Mouse (Mus musculus) heart, adult 11 months (tissue): ENCODE measurements around the gene Nppa.
"Not testable (repeated sequence)": the region's sequence is repeated elsewhere in the genome, so short reads cannot be mapped to it uniquely, and the experiment has no call there.

Experiments used
- DNase-seq: peaks from one replicate; pipeline ENCODE4 v3.0.0; 2022

The Nppa gene

DNA sequence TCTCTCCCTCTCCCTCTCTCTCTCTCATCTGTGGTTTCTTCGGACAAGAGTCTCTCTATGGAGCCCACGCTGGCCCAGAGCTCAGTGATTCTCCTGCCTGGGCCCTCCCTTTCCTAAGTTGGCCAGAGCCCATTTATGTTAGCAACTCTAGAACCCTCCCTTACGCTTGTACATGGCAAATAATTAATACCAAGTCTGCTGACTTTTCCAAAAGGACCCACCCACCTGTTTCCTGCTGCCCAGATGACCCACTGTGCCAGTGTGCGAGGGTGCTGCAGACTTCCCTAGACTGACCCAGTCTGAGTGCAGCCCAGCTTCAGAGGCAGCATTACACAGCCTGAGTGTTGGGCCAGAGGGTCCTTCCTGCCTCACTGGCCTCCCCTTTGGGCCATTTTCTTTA lies 11.7 kb downstream of the Nppa start:
- no peak for DNase-seq

DNA sequence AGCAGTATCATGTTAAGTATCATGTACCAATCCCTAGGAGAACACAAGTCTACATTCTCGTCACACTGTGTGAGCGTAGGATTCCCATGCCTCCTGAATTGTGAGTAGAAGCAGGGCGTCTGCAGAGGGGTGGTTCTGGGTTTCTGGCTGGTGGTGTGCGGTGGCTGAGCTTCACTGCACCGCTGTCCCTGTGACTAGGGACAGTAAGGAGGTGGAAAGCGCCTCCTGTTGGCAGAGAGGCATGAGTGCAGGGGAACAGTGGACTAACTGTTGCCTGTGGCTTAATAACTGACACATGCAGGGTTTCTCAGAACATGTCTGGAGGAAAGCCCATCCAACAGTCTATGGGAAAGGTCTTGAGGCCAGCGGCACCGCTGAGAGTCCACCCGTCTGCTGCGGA lies 14.9 kb downstream of the Nppa start:
- no peak for DNase-seq

DNA sequence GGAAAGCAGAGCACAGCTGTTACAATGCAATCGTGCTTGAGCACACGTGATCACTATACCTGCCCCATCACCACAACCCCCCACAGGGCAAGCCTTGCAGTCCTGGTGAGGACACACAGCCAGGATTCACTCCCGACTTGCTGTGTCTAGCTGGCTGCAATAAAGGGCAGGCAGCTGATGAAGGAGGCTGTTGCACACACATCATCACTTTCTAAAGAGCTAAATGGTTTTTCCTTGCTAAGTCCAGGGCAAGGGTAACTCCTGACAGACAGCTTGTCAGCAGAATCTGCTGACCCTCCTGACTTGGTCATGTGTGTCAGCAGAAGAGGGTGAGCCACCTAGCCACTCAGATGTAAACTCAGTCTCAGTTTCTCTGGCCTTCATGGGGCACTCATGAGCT lies 16.5 kb downstream of the Nppa start:
- no peak for DNase-seq

DNA sequence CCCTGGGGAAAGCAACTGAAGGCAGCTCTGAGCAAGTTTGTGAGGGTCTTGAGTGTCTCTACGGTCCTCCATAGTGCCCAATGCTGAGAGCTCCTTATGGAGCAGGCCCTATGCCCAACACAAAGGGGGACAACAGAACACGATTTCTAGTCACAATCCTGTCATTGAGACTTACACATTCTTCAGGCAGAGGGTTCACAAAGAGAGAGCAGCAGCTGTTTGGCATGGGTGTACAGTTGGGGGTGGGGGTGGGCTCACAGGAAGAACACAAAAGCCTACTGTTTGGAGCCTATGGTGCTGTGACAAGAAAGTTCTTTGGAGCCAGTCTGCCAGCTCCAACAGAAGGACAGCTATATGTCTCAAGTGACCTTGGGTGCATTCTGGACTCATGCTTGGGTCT lies 17.9 kb downstream of the Nppa start:
- DNase-seq: no peak

DNA sequence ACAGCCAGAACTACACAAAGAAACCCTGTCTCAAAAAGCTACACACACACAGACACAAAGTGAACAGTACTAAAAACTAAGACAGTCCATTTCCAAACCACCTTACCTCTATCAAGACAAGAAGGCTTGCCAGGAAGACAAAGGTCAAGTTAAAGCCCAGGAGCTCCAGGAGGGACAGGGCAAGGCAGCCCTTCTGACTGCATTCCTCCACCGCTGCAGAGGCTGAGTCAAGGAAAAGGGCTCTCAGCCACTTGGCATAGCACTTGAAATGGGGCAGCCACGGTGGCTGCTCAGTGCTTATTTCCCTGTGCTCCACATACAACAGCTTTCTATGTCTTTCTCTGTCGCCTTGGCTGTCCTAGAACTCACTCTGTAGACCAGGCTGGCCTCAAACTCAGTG lies 23.5 kb downstream of the Nppa start:
- no peak for DNase-seq

DNA sequence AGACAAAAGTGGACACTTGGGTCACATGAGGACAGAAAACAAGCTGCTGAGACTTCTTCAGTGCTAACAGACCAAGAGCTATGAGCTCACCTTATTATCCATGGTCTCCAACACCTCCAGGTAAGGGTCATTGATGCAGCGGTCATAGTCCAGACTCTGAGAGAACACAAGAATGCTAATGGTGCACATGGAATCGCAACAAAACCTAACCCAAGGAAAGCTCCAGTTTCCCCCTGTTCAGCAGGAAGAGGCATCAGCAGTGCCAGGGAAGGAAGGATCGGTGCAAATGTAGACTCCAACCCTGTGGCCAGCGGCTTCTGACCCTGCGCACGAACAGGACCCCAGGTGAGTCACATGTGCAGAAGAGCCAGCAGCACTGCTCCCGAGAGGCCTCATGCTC lies 28.8 kb downstream of the Nppa start:
- DNase-seq: no peak

DNA sequence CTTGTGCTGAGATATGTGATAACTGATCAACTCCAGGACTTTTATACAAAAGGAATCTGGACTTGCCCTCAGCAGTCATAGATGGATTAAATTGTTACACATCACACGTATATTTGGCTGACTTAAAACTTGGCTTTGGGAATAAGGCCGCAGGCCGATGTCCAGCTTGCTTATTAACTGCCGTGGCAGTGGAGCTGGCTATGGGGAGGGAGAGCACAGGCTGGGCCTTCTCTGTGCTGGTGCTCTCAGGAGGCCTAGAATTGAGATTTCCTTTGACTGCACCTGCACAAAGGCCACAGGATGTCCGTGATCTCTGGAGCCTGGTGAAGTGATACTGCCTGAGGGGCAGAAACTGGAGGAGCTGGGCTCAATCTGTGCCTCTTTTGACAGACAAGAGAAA lies 30.0 kb downstream of the Nppa start:
- no peak for DNase-seq

DNA sequence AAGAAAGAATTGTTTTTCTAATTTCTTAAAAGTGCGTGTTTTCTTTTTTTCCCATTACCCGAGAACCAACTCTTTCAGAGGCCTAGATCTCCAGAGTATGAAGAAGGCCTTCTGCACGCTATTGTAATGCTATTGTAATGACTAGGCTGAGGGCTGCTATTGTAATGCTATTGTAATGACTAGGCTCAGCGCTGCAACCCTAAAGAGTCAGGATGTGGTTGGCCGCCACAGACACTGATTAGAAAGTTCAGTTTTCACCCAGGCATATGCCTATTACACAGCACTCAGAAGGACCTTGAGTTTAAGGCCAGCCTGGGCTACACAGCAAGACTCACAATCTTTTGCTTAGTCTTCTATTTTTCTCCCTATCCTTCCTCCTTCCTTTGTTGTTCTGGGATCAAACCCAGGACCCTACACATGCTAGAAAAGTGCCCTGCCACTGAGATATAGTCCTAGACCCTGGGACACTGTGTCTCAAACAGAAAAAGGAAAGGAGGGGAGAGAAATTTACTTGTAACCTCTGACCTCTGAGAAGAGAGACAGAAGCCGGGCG lies 33.4 kb downstream of the Nppa start:
- peak; percentile 72 for DNase-seq

DNA sequence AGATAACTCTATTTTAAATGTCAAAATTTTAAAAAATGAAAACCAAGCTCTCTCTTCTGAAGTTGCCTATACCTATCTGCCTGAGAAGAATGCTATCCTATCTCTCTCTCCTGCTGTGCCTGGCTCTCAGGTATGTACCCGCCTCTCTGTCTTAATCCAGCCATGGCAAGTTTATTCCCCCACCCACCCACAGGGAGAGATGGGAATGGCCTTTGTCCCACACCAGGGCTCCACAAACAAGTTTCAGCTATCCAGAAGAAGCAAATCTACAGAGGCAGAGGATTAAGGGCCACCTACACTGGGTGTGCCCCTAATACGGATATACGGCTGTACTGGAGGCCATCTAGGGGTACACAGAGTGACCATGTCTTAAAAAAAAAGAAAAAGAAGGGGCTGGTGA lies 34.9 kb downstream of the Nppa start:
- no peak for DNase-seq

DNA sequence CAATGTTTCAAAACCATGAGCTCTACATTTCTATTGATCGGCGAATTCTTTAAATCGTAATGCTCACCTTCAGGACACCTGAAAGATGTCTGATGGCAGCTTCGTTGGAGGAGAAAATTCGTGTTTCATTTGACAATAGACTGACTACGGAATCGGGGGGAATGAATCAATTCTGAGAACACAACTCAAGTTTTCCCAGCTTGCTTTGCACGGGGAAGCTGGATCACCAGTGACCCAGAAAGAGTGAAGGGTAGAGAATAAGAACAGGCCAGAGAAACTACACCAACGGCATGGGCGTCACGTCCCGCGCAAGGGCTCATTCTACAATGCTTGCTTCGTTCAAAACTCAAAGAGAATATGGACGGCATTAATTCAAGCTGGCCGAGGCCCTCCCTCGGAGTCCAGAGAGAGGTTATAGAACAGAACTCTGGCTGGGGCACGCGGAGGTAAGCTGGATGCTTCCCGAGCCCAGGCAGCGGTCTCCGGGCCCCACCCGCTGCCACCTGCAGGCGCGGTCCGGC lies 37.6 kb downstream of the Nppa start:
- no peak for DNase-seq

DNA sequence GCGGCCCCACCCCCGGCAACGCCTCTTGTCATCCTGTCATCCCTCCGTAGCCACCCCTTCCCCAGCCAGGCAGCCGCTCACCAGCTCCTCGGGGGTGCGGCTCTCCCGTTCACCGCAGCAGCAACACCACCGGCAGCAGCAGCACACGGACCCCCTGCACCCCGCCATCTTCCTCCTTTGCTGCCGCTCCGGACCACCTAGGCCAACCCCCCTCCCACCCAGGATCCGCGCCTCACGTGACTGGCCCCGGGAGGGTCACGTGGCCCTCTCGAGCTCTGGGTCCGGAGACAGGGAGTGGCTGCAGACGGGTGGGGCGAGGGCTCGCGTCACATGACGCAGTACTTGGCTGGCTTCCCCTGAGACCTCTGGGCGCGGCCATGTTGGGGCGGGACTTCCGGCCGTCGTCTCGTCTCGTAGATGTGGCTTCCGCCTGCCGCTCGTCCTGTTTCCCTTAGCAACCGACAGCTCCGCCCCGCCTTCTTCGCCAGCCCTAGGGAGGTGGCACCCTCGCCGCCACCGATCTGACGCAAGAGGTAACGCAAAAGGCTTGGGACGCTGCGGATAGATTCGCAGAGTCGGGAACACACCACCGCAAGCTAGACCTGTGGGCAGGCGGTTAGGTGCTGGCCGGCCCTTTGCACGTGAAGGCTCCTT lies 38.2 kb downstream of the Nppa start, which contains the start of the genes Clcn6 and Mthfr:
Gene Clcn6, minus strand, starts transcription at position 222 of the 654 bp plus-strand sequence.
Gene Mthfr, plus strand, starts transcription at position 478 of the 654 bp plus-strand sequence.
- DNase-seq: peak; percentile 100

DNA sequence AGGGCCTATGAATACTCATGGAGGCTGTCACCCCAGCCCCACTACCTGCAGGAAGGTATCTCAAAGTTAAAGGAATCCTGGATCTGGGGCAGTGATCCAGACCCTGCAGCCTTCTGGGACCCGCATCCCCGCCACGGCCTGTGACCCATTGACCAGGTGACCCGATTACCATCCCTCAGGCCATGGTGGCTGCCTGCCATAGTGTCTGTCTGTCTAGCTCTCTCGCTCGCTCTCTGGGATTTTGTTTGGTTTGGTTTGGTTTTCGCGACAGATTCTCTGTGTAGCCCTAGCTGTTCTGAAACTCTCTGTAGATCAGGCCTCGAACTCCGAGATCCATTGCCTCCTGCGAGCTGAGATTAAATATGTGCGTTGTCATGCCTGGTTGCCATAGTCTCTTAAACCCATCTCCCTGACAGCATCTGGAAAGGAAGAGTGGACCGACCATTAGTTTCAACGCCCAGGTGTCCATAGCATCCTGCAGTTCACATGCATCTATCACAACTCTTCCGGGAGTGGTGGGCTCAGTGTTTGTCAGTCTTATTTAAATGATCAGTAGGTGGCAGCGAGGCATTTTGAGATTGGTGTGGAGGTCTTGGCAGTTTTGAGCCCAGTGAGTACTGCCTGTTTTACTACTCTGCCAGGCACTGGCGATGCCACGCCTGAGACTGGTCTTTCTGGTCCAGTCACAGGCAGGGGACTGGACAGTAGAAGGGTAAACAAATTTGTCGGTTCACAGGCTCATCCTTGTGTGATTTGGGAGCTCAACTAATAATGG lies 38.9 kb downstream of the Nppa start:
- peak; percentile 94 for DNase-seq

DNA sequence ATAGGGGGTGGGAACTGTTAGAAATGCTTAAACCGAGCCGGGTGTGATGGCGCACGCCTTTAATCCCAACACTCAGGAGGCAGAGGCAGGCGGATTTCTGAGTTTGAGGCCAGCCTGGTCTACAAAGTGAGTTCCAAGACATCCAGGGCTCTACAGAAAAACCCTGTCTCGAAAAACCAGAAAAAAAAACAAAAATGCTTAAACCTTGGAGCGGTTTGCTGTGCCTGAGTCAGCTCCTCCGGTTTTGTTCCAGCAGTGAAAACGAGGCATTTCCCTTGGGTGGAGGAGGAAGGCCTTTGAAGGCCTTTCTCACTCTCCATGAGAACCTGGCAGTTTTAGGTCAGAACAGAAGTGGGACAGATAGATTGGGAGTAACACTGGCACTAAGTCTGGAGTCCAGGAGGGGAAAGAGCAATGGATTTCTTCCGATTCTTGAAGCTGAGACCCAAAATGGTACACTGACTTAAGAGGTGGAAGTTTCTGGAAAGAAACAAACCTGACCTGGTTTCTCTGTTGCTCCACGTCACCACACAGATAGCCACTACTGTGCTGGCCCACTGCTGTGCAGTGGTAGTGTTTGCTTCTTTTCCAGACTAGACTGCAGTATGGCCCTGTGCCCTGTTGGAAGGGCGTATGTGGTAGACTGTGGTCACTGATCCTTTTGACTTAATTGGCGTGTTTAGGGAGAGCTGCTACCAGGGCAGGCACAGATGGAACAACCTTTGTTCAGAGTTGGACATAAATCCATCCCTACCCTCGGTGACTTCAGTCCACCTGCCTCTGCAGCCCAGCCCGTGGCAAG lies 39.7 kb downstream of the Nppa start:
- peak; percentile 92 for DNase-seq

DNA sequence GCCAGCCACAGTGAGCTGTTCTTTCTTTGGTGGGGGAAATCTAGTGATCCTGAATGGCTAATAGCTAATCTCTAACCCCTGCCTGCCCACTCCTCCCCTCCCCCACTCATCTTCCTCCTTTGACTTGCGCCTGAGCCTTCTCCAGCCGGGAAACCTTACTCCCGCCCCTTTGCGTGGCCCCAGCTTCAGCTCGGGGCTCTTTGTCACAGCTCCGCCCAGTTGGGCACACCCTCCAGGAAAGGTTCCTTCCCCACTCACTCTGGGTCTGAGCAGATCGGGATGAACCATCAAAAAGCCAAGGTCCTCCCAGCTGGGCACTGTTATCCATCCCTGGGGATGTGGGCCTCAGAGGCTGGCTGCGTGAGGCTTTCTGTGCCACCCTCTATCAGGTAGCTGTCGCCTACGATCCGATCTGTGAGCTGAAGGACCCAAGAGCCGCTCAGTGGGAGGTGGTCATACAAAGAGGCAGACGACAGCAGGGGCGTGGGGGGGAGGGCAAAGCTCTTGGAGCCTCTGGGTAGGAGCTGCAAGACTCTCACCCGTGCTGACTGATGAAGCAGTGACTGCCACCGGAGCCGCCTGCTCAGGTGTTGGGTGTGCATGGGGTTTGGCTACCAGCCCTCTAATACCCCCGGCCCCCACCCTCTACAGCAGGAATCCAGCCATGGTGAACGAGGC lies 40.5 kb downstream of the Nppa start:
- peak; percentile 99 for DNase-seq

DNA sequence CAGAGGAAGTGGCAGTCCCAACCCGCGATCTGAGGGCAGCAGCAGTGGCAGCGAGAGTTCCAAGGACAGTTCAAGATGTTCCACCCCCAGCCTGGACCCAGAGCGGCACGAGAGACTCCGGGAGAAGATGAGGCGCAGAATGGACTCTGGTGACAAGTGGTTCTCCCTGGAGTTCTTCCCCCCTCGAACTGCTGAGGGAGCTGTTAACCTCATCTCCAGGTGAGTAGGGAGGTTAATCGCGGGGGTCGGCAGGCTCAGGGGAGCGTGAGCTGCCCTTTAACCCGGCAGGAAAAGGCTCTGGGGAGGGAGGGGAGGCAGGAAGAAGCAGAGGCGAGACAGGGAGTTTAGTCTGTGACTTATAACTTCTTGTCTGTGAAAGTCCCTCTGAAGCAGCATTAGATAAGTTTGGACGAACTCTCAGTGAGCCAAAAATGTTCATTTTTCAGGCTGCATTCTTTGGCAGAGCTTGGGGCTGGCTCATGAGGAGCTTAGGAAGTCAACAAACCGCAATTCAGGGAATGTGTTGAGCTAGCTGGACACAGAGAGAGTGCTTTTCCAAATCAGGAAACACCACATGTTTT lies 41.2 kb downstream of the Nppa start:
- DNase-seq: peak; percentile 97

DNA sequence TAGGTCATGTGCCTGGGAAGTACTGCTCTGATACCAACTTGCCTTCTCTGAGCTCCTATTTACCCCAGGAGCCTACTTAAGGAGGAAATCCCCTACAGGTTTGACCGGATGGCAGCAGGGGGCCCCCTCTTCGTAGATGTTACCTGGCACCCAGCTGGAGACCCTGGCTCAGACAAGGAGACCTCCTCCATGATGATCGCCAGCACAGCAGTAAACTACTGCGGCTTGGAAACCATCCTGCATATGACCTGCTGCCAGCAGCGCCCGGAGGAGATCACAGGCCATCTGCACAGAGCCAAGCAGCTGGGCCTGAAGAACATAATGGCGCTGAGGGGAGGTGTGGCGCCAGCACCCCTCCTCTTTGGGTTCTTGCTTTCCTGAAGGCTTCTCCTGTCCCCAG lies 42.8 kb downstream of the Nppa start:
- peak; percentile 89 for DNase-seq

DNA sequence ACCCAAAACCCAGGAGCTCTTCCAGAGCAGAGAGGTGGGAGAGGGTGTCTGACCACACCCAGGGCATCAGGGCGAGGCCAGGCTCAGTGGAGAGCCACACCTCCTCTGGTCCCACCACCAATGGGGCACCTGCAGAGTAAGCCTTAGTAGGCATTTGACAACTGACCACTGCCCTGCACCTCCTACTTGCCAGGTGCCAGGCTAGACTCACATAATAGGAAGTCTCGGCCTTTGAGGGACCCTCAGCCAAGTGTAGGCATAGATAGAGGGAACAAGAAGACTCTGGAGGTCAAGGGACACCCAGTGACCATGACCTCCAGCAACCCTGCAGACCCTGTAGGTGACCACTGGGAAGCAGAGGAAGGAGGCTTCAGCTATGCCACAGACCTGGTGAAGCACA lies 43.6 kb downstream of the Nppa start:
- peak; percentile 90 for DNase-seq

DNA sequence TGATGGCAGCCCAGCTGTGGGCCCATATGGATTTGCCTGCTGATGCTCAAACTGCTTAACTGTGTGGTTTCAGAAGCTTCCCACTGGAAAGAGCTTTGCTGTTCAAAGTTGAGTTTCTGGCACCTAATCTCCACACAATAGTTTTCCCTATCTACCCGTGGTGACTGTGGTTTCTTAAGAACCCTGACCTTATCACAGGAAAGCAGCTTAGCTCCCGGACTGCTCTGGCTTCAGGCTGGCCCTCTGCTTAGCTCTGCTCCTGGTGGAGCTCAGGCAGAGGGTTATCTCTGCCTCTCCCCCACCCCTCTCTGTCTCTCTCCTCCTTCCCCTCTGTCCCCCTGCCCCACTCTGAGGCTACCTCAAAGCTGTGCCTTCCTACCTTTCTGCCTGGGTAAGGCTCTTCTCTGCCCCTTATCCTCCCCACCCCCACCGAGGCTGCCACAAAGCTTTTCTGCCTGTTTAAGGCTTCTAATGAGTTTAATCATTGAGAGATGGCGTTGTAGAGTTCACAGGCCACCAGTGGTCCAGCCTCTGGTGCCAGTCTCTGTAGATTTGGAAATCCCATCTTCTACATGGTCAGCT lies 46.0 kb downstream of the Nppa start:
- peak; percentile 79 for DNase-seq

DNA sequence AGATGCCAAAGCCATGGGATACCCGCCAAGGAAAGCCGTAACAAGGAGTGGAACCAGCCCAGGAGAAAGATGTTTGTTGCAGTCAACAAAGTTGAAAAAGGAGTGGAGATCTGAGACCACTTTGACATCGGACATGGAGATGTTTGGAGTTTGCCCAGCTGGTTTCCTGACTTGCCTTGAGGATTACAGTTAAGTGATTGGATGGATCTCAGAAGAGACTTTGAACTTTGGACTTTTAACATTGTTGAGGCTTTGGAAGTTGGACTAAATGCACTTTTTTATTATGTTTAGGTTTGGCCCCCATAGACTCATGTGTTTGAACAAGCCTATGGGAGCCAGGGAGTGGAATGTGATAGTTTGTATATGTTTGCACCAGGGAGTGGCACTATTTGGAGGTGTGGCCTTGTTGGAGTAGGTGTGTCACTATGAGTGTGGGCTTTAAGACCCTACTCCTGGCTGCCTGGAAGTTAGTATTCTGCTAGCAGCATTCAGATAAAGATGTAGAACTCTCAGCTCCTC lies 49.9 kb downstream of the Nppa start:
- DNase-seq: not testable (repeated sequence)

DNA sequence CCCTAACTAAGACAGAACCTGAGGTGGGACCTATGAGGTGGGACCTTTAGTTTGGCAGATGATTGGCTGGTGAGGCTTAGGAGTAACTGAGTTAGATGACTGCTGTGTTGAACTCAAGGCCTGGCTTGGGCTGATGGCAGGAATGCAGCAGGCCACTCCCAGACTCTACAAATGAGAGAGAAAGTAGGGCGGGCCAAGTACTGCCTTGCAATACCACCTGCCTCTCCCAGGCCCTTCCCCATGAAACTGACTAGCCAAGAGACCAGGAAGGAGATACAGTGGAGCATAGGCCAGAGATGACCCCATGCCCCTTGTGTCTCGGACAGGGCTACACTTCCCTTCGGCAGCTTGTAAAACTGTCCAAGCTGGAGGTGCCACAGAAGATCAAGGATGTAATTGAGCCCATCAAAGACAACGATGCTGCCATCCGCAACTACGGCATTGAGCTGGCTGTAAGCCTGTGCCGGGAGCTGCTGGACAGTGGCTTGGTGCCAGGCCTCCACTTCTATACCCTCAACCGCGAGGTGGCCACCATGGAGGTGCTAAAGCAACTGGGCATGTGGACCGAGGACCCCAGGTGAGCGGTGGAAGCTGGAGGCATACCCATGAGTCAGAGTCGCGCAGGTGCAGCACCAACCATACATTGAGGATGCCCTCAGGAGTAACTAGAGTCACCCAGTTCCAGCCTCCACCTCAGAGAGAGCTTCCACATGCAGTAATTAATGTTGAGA lies 50.7 kb downstream of the Nppa start:
- peak; percentile 90 for DNase-seq
